Mouse (Mus musculus): Measurements from ENCODE around the gene Gpr179.
A peak's percentile ranks its signal among the peaks of the same experiment; 100 is the strongest.

Gene Gpr179

DNA sequence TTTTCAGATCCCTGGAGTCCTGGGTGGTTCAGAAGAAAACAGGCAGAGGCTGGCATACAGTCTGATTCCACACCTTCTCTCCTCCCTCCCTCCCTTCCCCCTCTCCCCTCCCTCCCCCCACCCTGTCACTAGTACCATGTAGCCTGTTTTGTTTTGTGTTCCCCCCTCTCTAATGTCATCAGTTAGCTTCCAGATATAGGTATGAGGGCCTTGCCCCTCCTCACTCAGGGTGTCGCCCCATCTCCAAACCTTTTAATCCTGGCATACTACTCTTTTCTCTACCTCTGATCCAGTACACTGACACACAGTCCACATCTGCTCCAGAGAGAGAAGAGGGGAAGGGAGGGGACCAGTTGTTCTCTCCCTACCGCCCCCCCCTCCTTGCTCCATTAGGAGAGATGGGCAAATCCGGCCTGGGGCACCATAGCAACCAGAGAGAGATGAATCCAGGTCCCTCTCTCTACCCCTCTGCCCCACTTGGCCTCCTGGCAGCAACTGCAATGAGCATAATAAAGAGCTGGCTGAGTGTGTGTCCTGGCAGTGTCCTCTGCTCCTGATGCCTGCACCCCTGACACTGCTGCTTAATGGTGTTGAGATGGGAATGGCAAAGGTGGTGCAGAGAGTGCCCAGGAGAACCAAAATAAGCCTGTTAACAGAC is at the start of gene Gpr179:
Gpr179 (minus strand) TSS at position 51 of the 658 bp plus-strand sequence.
- no peak for DNase-seq (ENCODE audit: low read depth, low spot score)

GRCm38 (mm10) chr11:97401082-97401481 is 49.2 kb upstream of the Gpr179 start:
- DNase-seq (ENCODE audit: low read depth, low spot score), result no peak

- peak; percentile 87 for DNase-seq (ENCODE audit: low read depth, low spot score)
These were observed 48.3 kb upstream of the Gpr179 start for GRCm38 (mm10) chr11:97399958-97400710.

- DNase-seq (ENCODE audit: low read depth, low spot score), result no peak
These were observed 46.6 kb upstream of the Gpr179 start for GRCm38 (mm10) chr11:97398506-97398905.

DNA sequence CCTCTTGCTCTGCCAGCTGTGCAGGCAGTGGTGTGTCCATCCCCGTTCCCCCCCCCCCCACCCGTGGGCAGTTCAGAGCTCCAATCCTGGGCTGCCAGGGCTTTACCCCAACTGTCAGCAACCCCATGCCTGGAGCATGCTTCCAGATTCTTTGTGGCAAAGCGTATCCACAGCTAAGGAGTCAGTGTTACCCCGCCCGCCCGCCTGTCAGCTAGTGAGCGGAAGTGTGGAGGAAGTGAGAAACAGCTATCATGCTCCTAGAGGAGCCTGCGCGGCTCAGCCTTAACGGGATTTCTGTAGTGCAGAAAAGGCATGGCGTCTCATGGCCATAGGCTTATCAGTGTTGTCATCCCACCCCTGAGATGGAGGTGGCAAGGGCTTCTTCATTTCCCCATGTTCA is 42.3 kb upstream of the Gpr179 start:
- no peak for DNase-seq (ENCODE audit: low read depth, low spot score)

GRCm38 (mm10) chr11:97393658-97394057 is 41.8 kb upstream of the Gpr179 start:
- no peak for DNase-seq (ENCODE audit: low read depth, low spot score)

DNA sequence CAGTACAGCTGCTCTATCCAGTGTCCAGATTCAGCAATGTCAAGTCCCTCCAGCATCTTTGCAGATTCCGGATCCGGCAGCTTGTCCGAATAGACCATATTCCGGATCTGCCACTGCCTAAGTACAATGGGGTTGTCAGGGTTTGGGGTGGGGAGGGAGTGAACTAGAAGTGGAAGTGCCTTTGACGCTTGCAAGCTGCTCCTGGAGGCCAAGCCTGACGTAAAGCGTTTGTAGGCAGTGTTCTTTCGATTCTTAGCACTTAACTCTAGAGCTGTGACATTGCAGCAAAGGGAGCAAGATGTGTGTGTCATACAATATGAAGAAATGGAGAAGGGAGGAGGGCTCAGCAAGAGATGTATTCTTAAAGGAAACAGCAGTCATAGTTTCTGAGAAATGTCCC is 37.2 kb upstream of the Gpr179 start:
- DNase-seq (ENCODE audit: low read depth, low spot score), result no peak

- no peak for DNase-seq (ENCODE audit: low read depth, low spot score)
These were observed 35.9 kb upstream of the Gpr179 start for GRCm38 (mm10) chr11:97387811-97388210.

GRCm38 (mm10) chr11:97383764-97384163 is 31.9 kb upstream of the Gpr179 start:
- no peak for DNase-seq (ENCODE audit: low read depth, low spot score)

GRCm38 (mm10) chr11:97383017-97383416 is 31.1 kb upstream of the Gpr179 start:
- no peak for DNase-seq (ENCODE audit: low read depth, low spot score)

GRCm38 (mm10) chr11:97380036-97380435 is 28.2 kb upstream of the Gpr179 start:
- DNase-seq (ENCODE audit: low read depth, low spot score), result no peak

- no peak for DNase-seq (ENCODE audit: low read depth, low spot score)
These were observed 21.5 kb upstream of the Gpr179 start for GRCm38 (mm10) chr11:97373402-97373801.

- no peak for DNase-seq (ENCODE audit: low read depth, low spot score)
These were observed 20.4 kb upstream of the Gpr179 start for GRCm38 (mm10) chr11:97372159-97372864.

GRCm38 (mm10) chr11:97370329-97371091 is 18.6 kb upstream of the Gpr179 start:
- no peak for DNase-seq (ENCODE audit: low read depth, low spot score)

DNA sequence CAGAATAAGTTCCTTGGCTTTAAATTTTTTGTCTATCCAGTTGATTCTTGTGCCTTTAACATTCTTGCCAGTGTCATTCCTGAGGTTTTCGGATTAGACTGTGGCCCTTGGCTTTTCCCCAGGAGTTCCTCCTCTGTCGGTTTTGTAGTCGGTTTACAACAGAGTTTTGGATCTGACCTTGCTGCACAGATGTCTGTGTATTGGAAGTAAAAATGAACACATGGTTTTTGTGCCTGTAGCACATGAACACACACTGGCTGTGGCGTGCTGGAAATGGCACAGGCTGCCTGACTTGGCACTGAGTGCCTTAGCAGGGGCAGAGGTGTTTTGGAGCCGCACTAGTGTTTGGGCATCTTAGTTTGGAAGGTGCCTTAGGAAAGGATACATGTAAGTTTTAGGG is 16.6 kb upstream of the Gpr179 start:
- no peak for DNase-seq (ENCODE audit: low read depth, low spot score)

- no peak for DNase-seq (ENCODE audit: low read depth, low spot score)
These were observed 13.7 kb upstream of the Gpr179 start for GRCm38 (mm10) chr11:97365556-97365955.

- DNase-seq (ENCODE audit: low read depth, low spot score), result no peak
These were observed 11.7 kb upstream of the Gpr179 start for GRCm38 (mm10) chr11:97363644-97363995.

DNA sequence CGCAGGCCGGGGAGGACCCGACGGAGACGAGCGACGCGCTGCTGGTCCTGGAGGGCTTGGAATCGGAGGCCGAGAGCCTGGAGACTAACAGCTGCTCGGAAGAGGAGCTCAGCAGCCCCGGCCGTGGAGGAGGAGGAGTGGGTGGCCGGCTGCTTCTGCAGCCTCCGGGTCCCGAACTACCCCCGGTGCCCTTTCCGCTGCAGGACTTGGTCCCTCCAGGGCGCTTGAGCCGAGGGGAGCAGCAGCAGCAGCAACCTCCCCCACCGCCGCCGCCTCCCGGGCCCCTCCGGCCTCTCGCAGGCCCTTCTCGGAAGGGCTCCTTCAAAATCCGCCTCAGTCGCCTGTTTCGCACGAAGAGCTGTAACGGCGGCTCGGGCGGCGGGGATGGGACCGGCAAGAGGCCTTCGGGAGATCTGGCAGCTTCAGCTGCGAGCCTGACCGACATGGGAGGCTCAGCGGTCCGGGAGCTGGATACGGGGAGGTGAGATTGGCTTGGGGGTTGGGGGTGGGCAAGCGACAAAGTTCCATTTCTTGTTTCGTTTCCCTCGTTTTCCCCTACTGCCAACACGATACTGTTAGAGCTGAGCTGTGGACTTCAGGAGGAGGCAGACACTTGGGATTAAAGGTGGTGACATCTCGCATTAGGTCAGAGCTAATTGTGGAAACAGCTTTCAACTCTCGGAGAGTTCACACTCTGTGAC is 11.2 kb upstream of the Gpr179 start:
- no peak for DNase-seq (ENCODE audit: low read depth, low spot score)

GRCm38 (mm10) chr11:97362649-97362942 is 10.7 kb upstream of the Gpr179 start:
- DNase-seq (ENCODE audit: low read depth, low spot score), result no peak

DNA sequence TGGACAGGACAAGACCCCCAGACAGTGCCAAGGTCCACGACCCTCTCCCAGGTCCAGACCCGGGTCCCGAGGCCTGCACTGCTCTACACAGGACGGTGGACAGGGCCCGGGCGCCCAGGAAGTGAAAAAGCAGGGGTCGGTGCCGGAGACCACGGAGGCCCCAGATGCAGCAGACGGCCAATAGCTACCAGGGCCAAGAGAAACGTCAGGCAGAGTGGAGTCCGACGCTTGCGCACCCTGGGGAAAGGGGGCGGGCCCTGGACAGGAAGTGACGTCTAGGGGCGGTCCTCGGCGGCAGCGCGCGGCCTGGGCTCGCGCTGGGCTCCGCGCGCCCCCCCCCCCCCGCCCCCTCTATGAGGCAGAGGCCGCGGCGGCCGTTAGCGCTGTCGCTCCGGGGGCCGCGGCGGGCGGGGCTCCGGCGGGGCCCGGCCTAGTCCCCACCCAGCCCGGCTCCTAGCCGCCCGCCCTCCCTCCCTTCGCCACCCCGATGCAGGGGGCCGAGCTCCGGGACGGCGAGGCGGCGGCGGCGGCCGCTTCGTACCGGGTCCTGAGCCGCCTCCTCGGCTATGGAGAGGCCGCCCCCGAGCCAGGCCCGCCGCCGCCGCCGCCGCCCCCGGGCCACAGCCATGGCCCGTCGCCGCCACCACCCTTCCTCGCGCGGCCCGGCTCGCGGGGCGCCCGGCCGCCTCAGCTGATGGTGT is 10.2 kb upstream of the Gpr179 start, which contains the start of gene Socs7:
Socs7 (plus strand) TSS at position 604 of the 701 bp plus-strand sequence.
- DNase-seq (ENCODE audit: low read depth, low spot score), result peak; percentile 89

DNA sequence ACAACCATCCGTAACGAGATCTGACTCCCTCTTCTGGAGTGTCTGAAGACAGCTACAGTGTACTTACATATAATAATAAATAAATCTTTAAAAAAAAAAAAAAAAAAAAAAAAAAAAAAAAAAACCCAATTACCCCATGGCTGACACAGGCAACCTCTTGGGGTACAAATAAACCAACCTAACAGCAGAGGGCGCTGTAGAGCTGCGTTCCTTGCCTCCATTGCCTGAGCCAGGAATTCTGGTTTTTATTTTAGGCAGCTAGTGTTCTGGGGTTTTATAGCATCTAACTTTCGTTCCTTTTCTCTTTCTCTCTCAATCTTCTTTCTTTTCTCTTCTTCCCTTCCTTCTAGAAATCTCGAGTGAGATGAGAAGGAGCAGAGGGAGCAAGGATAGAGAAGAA is 5.8 kb upstream of the Gpr179 start:
- DNase-seq (ENCODE audit: low read depth, low spot score), result peak; percentile 83
